Comparison of ENCODE assay signal across 8 mouse cellular contexts in genomic region chr10:58255213-58255892, GRCm38 (mm10). TPM values are rescaled to one million over a fixed set of nuclear protein-coding genes. Genes with fewer than 3 reads are reported as not detected.
DNase-seq lines count a peak whose midpoint lies in the region; ATAC-seq lines count a peak whose summit lies in the region.

TSS of gene Gcc2 (plus strand) at chr10:58255497.

- H3K4me2 ChIP-seq in hindbrain, embryonic 12.5 days (replicated peaks), result peak within 1 kb of the TSS; percentile 60

- DNase-seq in NIH3T3 (ENCODE audit: low read depth), result peak; percentile 96
- peak; percentile 96 to 97 for DNase-seq in cerebellum, postnatal 10 days
- DNase-seq in frontal cortex, postnatal 10 days (ENCODE audit: low spot score in 2 of 2), result peak; percentile 88 to 93
- peak; percentile 86 to 93 for DNase-seq in layer of hippocampus, postnatal 14 days (ENCODE audit: low spot score in 2 of 2)
- DNase-seq in lung, postnatal 14 days, result peak; percentile 95
- DNase-seq in retina, adult 2 months (ENCODE audit: low read depth, low spot score), result peak; percentile 83
- peak; percentile 88 to 94 for DNase-seq in thymus, postnatal 36 days

- no peaks in the 10 kb centered on the region for H3K27me3 ChIP-seq in hindbrain, embryonic 12.5 days

- H3K9me3 ChIP-seq in hindbrain, embryonic 12.5 days (replicated peaks), result no peaks in the 10 kb centered on the region

- H3K36me3 ChIP-seq in hindbrain, embryonic 12.5 days, result peaks cover 15% of the 10 kb centered on the region

- WGBS in hindbrain, embryonic 12.5 days, result under 1% methylated on average over 42 of the region's 58 CpGs

- peaks cover 10% of the 10 kb centered on the region for H3K4me1 ChIP-seq in hindbrain, embryonic 12.5 days

- peak within 1 kb of the TSS; percentile 84 for H3K9ac ChIP-seq in hindbrain, embryonic 12.5 days

- peak; percentile 99 for ATAC-seq in hindbrain, embryonic 12.5 days (ENCODE audit: low FRiP score)

- H3K4me3 ChIP-seq in hindbrain, embryonic 12.5 days, result peak within 1 kb of the TSS; percentile 81

- peak within 1 kb of the TSS; percentile 81 for H3K27ac ChIP-seq in hindbrain, embryonic 12.5 days

RNA-seq across cellular contexts. Expression of gene Gcc2, which starts in this region (rescaled TPM):
- 65.1 and 78.8 TPM in 2 replicates for polyA plus RNA-seq in hindbrain, embryonic 12.5 days (2016; fragmentation: Nextera tagmentation; extraction: Ambion mirVana)
- 10 to 100 TPM; 72.8 to 87.6 TPM for total RNA-seq in layer of hippocampus, postnatal 14 days (2021)

Comparison
In these comparisons a context has a peak if more than half of its experiments do, and no peak if none do; other contexts are left out.
1. Peak in every context shown above with its lines: DNase-seq, ATAC-seq, H3K4me3 ChIP-seq and H3K27ac ChIP-seq.